Mouse (Mus musculus) liver, adult 2 months (tissue): ENCODE measurements around the gene Tie1.

Source experiments
- CTCF ChIP-seq: fragments of 200-500 bp; IDR thresholded peaks from 2 replicates; pipeline ENCODE4 v1.5.1; 2011; ENCODE audit warnings: low read depth, low read length, control low read depth
- POLR2A ChIP-seq: fragments of 200-500 bp; IDR thresholded peaks from 2 replicates; pipeline ENCODE4 v1.6.1; 2011; ENCODE audit warnings: low read length, control low read depth; ENCODE audit not compliant: insufficient read depth; ENCODE audit errors: extremely low read depth

- TF ChIP-seq CTCF (no peak), POLR2A (no peak)
Observed at GRCm38 (mm10) chr4:118437829-118438253, 52.0 kb downstream of the Tie1 start.
